Mouse (Mus musculus): ENCODE results near the gene Gna14.

The Gna14 gene

GRCm38 (mm10) chr19:16435531-16436231 is at the start of gene Gna14:
TSS of gene Gna14 (plus strand) at chr19:16435762.
- peak; percentile 88 for DNase-seq (ENCODE audit: low spot score)

- no peak for DNase-seq (ENCODE audit: low spot score)
Observed at GRCm38 (mm10) chr19:16386514-16386913, 49.0 kb upstream of the Gna14 start.

GRCm38 (mm10) chr19:16390192-16390795 is 45.3 kb upstream of the Gna14 start:
- DNase-seq (ENCODE audit: low spot score) = no peak

- no peak for DNase-seq (ENCODE audit: low spot score)
Observed at GRCm38 (mm10) chr19:16394381-16394780, 41.2 kb upstream of the Gna14 start.

DNA sequence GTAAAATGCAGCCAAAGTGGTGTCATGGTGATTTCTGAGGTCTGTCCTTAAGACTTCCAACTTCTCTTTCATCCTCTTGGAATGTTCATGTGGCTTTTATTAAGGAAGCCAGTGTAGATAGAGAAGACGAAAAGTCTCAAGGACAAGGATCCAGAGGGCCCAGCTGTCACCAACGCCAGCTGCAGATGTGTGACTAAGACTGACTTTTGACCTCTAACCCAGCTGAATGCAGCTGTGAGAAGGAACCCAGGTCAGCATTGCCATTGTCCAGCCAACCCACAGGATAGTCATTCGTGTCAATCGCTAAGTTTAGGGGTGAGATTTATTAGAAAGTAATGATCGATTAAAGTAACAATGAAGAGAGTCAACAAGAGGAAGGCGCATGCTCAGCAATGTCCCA is 32.5 kb upstream of the Gna14 start:
- peak; percentile 46 for DNase-seq (ENCODE audit: low spot score)

DNA sequence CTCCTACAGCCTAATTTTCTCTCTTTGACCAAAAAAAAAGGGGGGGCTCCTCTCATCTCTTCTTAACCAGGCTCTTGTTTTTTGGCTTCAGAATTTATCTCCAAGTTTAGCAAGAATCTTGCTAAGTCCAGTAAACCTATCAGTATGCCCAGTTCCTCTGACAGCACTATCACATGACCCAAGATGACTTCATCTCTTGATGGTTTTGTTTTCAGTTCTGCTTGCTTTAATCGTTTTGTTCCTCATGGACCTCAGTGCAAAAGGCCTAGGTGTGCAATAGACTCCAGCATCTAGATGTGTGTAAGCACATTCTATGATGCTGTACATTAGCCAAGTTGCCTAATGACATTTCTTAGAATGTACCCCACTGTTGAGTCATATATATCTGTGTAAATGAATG is 27.8 kb upstream of the Gna14 start:
- DNase-seq (ENCODE audit: low spot score) = no peak

GRCm38 (mm10) chr19:16411302-16411701 is 24.3 kb upstream of the Gna14 start:
- no peak for DNase-seq (ENCODE audit: low spot score)

DNA sequence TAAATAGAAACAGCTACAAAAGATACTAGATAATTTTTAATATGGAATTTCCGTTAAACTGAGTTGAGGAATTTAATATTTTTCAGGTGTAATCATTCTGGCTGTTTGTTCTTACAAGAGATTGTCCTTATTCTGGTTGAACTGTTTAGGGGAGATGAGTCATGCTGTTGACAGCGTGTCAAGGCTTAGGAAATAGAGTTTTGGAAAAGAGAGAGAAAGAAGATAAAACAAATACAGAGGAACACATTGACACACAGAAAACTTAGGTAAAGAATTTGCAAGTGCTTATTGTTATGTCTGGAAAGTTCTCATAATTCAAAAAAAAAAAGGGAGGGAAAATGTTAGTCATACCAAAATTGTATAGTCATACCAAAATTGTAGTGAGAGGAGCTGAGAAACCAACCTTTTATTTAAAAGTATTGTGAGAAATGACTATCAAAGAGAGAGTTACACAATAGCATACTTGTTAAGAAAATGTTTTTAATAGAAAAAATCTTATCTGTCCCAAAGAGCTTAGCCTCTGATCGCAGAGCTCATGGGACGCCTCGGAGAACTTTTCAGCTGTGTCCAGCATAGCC is 17.4 kb upstream of the Gna14 start:
- DNase-seq (ENCODE audit: low spot score) = no peak

- no peak for DNase-seq (ENCODE audit: low spot score)
Observed at GRCm38 (mm10) chr19:16425596-16425995, 10.0 kb upstream of the Gna14 start.

DNA sequence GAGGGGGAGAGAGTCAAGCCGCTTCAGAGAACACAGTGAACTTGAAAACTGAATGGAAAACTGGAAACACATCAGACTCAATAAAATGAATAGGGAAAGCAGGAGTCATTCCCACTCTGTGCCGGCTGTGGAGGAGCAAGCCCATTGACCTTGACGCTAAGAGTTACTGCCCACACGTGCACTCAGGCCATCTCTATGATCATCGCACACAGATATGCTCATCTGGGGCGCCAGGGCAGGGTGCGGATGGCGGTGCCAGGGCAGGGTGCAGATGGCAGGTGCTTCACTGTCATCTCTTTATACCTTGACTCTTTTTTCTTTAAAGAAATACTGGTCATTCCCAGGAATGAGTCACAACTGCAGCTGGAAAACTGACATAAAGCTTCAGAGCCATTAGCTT is 4.2 kb upstream of the Gna14 start:
- no peak for DNase-seq (ENCODE audit: low spot score)

GRCm38 (mm10) chr19:16434879-16435278 is 683 bp upstream of the Gna14 start:
- DNase-seq (ENCODE audit: low spot score) = peak; percentile 15

- peak; percentile 67 for DNase-seq (ENCODE audit: low spot score)
Observed at GRCm38 (mm10) chr19:16436335-16437169, 990 bp downstream of the Gna14 start.

- peak; percentile 20 for DNase-seq (ENCODE audit: low spot score)
Observed at GRCm38 (mm10) chr19:16437170-16437483, 1.6 kb downstream of the Gna14 start.

GRCm38 (mm10) chr19:16437906-16438305 is 2.3 kb downstream of the Gna14 start:
- DNase-seq (ENCODE audit: low spot score) = no peak

- no peak for DNase-seq (ENCODE audit: low spot score)
Observed at GRCm38 (mm10) chr19:16439278-16439677, 3.7 kb downstream of the Gna14 start.

- DNase-seq (ENCODE audit: low spot score) = no peak
Observed at GRCm38 (mm10) chr19:16439834-16440233, 4.3 kb downstream of the Gna14 start.

DNA sequence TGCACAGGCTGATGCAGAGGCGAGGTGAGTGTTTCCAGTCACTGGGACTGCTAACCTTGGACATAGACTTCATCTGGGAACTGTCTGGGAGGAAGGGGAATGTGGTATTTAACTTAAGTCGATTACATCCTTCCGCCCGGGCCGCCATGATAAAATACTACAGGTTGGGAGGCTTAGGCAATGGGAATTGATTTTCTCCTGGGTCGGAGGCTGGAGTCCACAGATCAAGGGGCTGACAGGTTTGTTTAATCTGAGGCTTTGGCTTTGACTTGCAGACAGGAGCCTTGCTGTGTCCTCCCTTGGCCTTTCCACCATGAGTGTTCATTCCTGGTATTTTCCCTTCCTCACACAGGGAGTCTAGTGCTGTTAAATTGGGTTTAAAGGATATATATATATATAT is 5.8 kb downstream of the Gna14 start:
- no peak for DNase-seq (ENCODE audit: low spot score)

GRCm38 (mm10) chr19:16443335-16443734 is 7.8 kb downstream of the Gna14 start:
- no peak for DNase-seq (ENCODE audit: low spot score)

DNA sequence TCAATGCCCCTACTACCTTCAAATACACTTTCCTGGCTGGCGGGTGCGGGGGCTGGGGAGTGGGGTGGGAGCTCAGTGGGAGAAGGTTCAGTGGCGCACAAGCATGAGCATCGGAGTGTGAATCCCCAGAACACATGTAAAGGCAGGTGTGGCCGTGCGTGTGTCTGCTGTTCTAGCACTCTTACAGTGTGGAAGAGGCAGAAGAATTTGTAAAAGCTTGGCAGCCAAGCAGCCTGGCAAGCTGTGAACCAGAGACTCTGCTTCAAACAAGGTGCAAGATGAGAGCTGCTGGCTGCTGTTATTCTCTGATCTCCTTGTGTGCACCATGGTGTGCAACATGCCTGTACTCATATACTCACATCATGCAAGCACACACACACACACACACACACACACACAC is 11.1 kb downstream of the Gna14 start:
- no peak for DNase-seq (ENCODE audit: low spot score)

GRCm38 (mm10) chr19:16447832-16448621 is 12.5 kb downstream of the Gna14 start:
- no peak for DNase-seq (ENCODE audit: low spot score)

GRCm38 (mm10) chr19:16448796-16449195 is 13.2 kb downstream of the Gna14 start:
- DNase-seq (ENCODE audit: low spot score) = no peak

DNA sequence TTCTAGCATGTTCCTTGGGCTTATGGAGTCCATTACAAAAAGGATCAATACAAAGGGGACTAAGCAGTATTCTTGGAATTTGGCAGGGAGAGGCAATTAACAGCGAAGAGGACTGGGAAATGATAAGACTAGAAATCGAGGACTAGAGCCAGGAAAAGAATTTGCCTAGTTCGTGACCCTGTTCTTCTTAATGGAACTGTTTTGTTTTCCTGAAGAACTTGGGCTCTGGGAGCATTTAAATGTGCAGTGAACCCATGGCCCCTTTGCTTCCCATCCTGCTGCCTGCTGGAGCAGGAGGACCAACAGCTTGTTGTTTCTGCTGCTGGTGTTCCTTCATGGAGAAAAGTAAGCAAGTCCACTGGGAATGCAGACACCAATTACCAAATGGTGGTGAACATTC is 15.3 kb downstream of the Gna14 start:
- DNase-seq (ENCODE audit: low spot score) = no peak
